Mouse (Mus musculus) embryonic facial prominence, embryonic 13.5 days (tissue): Measurements from ENCODE around the gene Ndufs4. TPM values are rescaled to one million over a fixed set of nuclear protein-coding genes. Genes with fewer than 3 reads are reported as not detected.
"Not testable (repeated sequence)": the region's sequence is repeated elsewhere in the genome, so short reads cannot be mapped to it uniquely, and the experiment has no call there.

Experiments
- ATAC-seq: fragments of 200-750 bp; cut with Nextera tagmentation; 2 replicates; pipeline ENCODE4 v1.8.0; 2017; ENCODE audit warnings: low read depth; ENCODE audit not compliant: insufficient number of reproducible peaks, insufficient read depth, low FRiP score, low TSS enrichment
- H3K27ac ChIP-seq: fragments of 300-500 bp; sonication (generic); 2 replicates; pipeline ENCODE4 v1.5.1; 2015; ENCODE audit warnings: moderate library complexity, mild to moderate bottlenecking, inconsistent platforms
- H3K27me3 ChIP-seq: fragments of 300-500 bp; sonication (generic); 2 replicates; pipeline ENCODE4 v1.6.1; 2015; ENCODE audit warnings: mild to moderate bottlenecking, inconsistent platforms
- H3K36me3 ChIP-seq: fragments of 300-500 bp; sonication (generic); 2 replicates; pipeline ENCODE4 v1.6.1; 2015; ENCODE audit warnings: mild to moderate bottlenecking, inconsistent platforms
- H3K4me1 ChIP-seq: fragments of 300-500 bp; sonication (generic); 2 replicates; pipeline ENCODE4 v1.6.1; 2015; ENCODE audit warnings: inconsistent platforms
- H3K4me2 ChIP-seq: fragments of 300-500 bp; sonication (generic); 2 replicates; pipeline ENCODE4 v1.6.1; 2015; ENCODE audit warnings: moderate library complexity, mild to moderate bottlenecking, inconsistent platforms
- H3K4me3 ChIP-seq: fragments of 300-500 bp; sonication (generic); 2 replicates; pipeline ENCODE4 v1.5.1; 2015; ENCODE audit warnings: mild to moderate bottlenecking, inconsistent platforms
- H3K9ac ChIP-seq: fragments of 300-500 bp; sonication (generic); 2 replicates; pipeline ENCODE4 v1.6.1; 2015; ENCODE audit warnings: mild to moderate bottlenecking, inconsistent platforms
- H3K9me3 ChIP-seq: fragments of 300-500 bp; sonication (generic); 2 replicates; pipeline ENCODE4 v1.6.1; 2016; ENCODE audit warnings: inconsistent platforms
- WGBS: fragments of 180-500 bp; shearing (Covaris S2); methylation state at CpG from one replicate; pipeline ENCODE4 v1.1.7; 2015; ENCODE audit warnings: mixed read lengths; 5-methylcytosine and 5-hydroxymethylcytosine counted together
- polyA plus RNA-seq: library from polyadenylated mRNA; unstranded; fragments of >200 nt; fragmentation: Nextera tagmentation; extraction: Ambion mirVana; gene quantifications from 2 replicates; pipeline ENCODE4 v1.2.1, GENCODE M21; 2015

Ndufs4 gene
- polyA plus RNA-seq, 1 experiment from 2014 or later = 304 TPM

GRCm38 (mm10) chr13:114319136-114319535, 68.9 kb downstream of the Ndufs4 start:
- Histone ChIP-seq H3K36me3 (peaks cover 16% of the 10 kb centered on the region), H3K9ac (no peak overlapping the region), H3K27ac (no peak overlapping the region), H3K9me3 (no peaks in the 10 kb centered on the region), H3K4me1 (no peaks in the 10 kb centered on the region), H3K4me2 (no peak overlapping the region), H3K4me3 (no peak overlapping the region), H3K27me3 (no peaks in the 10 kb centered on the region)
- no peak for ATAC-seq

GRCm38 (mm10) chr13:114315374-114315773, 72.7 kb downstream of the Ndufs4 start:
- ATAC-seq = no peak
- H3K4me1 ChIP-seq = no peaks in the 10 kb centered on the region
- 93% methylated on average over 3 of the region's 3 CpGs for WGBS

DNA sequence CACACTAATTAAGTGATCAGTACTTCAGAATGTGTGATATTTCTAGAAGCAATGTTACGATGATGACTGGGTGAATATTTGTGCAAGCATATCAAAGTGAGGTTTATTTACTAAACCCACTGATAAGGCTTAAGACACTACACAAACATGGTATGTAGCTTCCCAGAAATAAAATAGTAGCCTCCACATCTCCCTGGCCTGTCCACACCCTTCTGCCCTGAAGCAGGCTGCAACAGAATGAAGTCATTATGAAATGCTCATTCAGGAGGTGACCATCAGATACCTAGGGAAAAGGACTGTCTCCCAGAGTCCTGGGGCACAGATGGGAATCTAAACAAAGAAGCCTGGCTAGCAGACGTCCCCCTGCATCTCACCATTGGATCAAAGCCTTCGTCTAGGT, 73.1 kb downstream of the Ndufs4 start:
- no peaks in the 10 kb centered on the region for H3K4me1 ChIP-seq
- WGBS = 73% methylated on average over 3 of the region's 3 CpGs
- no peak overlapping the region for H3K4me3 ChIP-seq
- no peaks in the 10 kb centered on the region for H3K27me3 ChIP-seq
- peaks cover 16% of the 10 kb centered on the region for H3K36me3 ChIP-seq
- H3K9me3 ChIP-seq = no peaks in the 10 kb centered on the region
- H3K4me2 ChIP-seq = no peak overlapping the region
- no peak for ATAC-seq
- H3K9ac ChIP-seq = no peak overlapping the region
- H3K27ac ChIP-seq = no peak overlapping the region

More at GRCm38 (mm10) chr13:114315374-114315773, 72.7 kb downstream of the Ndufs4 start:
- no peaks in the 10 kb centered on the region for H3K27me3 ChIP-seq
- H3K4me3 ChIP-seq = no peak overlapping the region
- no peak overlapping the region for H3K9ac ChIP-seq
- no peak overlapping the region for H3K4me2 ChIP-seq
- H3K36me3 ChIP-seq = peaks cover 16% of the 10 kb centered on the region
- H3K27ac ChIP-seq = no peak overlapping the region
- H3K9me3 ChIP-seq = no peaks in the 10 kb centered on the region

DNA sequence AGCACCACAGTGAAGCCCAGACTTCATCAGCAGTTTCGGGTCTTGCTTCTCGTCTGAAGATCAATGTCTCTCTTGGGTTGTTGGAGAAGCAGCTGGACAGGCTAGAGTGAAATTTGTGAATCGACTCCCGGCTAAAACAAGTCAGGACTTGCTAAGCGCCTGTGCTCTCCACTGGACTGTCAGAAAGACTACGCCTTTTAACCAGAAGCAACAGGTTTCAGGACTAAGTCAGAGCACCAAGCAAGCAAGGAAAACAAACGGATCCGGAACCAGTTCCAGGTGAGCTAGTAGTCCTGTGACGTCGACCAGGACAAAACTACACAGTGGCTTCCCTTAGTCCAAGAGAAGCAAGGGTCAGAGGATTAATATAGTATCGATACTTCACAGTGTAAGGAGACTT, 77.5 kb downstream of the Ndufs4 start:
- Histone ChIP-seq H3K36me3 (peaks cover 6% of the 10 kb centered on the region; the same call in 1 of the 2 replicates), H3K4me3 (no peak overlapping the region), H3K4me1 (no peaks in the 10 kb centered on the region), H3K27me3 (no peaks in the 10 kb centered on the region), H3K27ac (no peak overlapping the region), H3K9ac (no peak overlapping the region), H3K9me3 (no peaks in the 10 kb centered on the region), H3K4me2 (no peak overlapping the region)
- no peak for ATAC-seq
- WGBS = 87% methylated on average over 11 of the region's 11 CpGs

GRCm38 (mm10) chr13:114304684-114305083, 83.4 kb downstream of the Ndufs4 start:
- WGBS = 86% methylated on average over 7 of the region's 7 CpGs
- no peaks in the 10 kb centered on the region for H3K4me1 ChIP-seq

GRCm38 (mm10) chr13:114303466-114304175, 84.4 kb downstream of the Ndufs4 start:
- Histone ChIP-seq H3K27me3 (no peaks in the 10 kb centered on the region), H3K27ac (no peak overlapping the region), H3K9ac (no peak overlapping the region), H3K4me1 (no peaks in the 10 kb centered on the region), H3K9me3 (no peaks in the 10 kb centered on the region), H3K4me2 (no peak overlapping the region), H3K4me3 (no peak overlapping the region), H3K36me3 (peaks cover 10% of the 10 kb centered on the region)
- 90% methylated on average over 4 of the region's 4 CpGs for WGBS
- no peak for ATAC-seq

More at GRCm38 (mm10) chr13:114304684-114305083, 83.4 kb downstream of the Ndufs4 start:
- no peak overlapping the region for H3K27ac ChIP-seq
- no peaks in the 10 kb centered on the region for H3K9me3 ChIP-seq
- H3K9ac ChIP-seq = no peak overlapping the region
- no peak for ATAC-seq
- no peaks in the 10 kb centered on the region for H3K27me3 ChIP-seq
- H3K4me3 ChIP-seq = no peak overlapping the region
- peaks cover 10% of the 10 kb centered on the region for H3K36me3 ChIP-seq
- no peak overlapping the region for H3K4me2 ChIP-seq

DNA sequence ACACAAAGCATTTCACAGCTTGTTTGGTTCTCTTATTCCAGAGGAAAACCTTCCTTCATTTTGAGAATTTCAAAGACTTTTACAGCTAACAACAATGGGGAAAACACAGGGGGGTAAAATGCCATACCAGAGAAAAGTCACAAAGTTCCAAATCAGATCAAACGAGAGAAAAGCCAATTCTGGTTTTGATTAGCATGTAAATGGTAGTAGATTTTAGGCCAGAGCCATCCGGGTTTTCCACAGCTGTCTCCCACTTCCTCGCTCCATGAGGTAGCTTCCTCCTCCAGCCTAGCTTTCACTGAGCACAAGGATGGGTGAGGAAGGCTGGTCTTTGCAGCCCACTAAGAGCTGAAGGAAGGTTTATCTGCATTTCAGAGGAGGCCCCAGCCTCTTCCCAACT, 90.3 kb downstream of the Ndufs4 start:
- Histone ChIP-seq H3K4me2 (no peak overlapping the region), H3K27ac (no peak overlapping the region; the same call in 1 of the 2 replicates), H3K27me3 (no peaks in the 10 kb centered on the region), H3K9me3 (no peaks in the 10 kb centered on the region), H3K4me1 (no peaks in the 10 kb centered on the region), H3K4me3 (no peak overlapping the region), H3K36me3 (no peaks in the 10 kb centered on the region), H3K9ac (no peak overlapping the region)
- 39% methylated on average over 3 of the region's 3 CpGs for WGBS
- ATAC-seq = no peak

DNA sequence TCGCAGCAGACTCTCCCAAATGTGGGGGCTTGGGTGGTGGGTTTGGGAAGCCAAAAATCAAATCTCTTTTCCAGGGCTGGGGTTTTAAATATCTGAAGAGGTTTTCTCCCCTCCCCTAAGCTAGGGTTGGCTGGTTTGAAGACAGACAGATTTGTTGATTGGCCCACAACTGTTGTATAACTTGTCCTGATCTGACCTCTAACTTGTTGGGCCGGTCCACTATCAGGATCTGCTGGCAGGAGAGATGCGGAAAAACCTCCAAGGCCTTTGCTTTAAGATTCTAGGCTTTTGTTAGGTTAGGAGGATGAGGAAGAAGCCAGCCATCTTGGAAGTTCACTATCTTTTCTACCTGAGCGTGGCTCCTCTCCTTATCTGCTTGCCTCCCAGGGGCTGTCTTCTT, 91.5 kb downstream of the Ndufs4 start:
- Histone ChIP-seq H3K36me3 (no peaks in the 10 kb centered on the region), H3K27ac (no peak overlapping the region), H3K9me3 (no peaks in the 10 kb centered on the region), H3K4me1 (no peaks in the 10 kb centered on the region), H3K9ac (no peak overlapping the region), H3K27me3 (no peaks in the 10 kb centered on the region), H3K4me3 (no peak overlapping the region), H3K4me2 (no peak overlapping the region)
- WGBS = 88% methylated on average over 4 of the region's 4 CpGs
- no peak for ATAC-seq

- H3K9me3 ChIP-seq = no peaks in the 10 kb centered on the region
- 91% methylated on average over 1 of the region's 1 CpGs for WGBS
- no peaks in the 10 kb centered on the region for H3K27me3 ChIP-seq
- H3K4me1 ChIP-seq = no peaks in the 10 kb centered on the region
- no peak overlapping the region for H3K9ac ChIP-seq
- H3K36me3 ChIP-seq = peaks cover 34% of the 10 kb centered on the region
- H3K27ac ChIP-seq = no peak overlapping the region
- no peak for ATAC-seq
- no peak overlapping the region for H3K4me2 ChIP-seq
- H3K4me3 ChIP-seq = no peak overlapping the region
Observed at GRCm38 (mm10) chr13:114289411-114289810, 98.6 kb downstream of the Ndufs4 start.

- H3K27ac ChIP-seq = no peak overlapping the region
- H3K4me1 ChIP-seq = no peaks in the 10 kb centered on the region
- peaks cover 40% of the 10 kb centered on the region for H3K36me3 ChIP-seq
- ATAC-seq = no peak
- no peak overlapping the region for H3K9ac ChIP-seq
- no peaks in the 10 kb centered on the region; the same call in 1 of the 2 replicates for H3K9me3 ChIP-seq
- no peaks in the 10 kb centered on the region for H3K27me3 ChIP-seq
- 98% methylated on average over 3 of the region's 3 CpGs for WGBS
- H3K4me2 ChIP-seq = no peak overlapping the region
- no peak overlapping the region for H3K4me3 ChIP-seq
Observed at GRCm38 (mm10) chr13:114288511-114288910, 99.5 kb downstream of the Ndufs4 start.

DNA sequence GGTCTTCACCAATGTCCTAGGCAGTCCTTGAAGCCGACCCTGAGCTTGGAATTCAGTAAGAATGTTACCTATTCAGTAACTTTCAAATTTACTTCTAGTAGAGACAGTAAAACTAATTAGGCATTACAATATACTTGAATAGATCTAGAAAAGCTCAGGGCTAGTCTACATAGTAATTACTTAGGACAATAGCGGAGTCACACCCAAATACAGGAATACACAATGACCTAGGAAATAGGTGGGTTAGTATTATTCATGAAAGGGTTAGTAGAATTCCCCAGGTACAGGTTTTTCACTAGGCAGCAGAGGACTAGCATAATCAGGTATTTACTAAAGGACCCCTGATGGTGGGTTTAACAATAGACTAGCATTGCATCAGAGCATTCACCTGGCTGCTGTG, 109.4 kb downstream of the Ndufs4 start:
- not testable (repeated sequence) for H3K27me3 ChIP-seq, H3K4me2 ChIP-seq

GRCm38 (mm10) chr13:114277277-114277676, 110.8 kb downstream of the Ndufs4 start:
- no peak overlapping the region for H3K27ac ChIP-seq
- no peak overlapping the region for H3K4me3 ChIP-seq
- 95% methylated on average over 5 of the region's 5 CpGs for WGBS
- no peaks in the 10 kb centered on the region for H3K36me3 ChIP-seq
- ATAC-seq = no peak
- no peaks in the 10 kb centered on the region for H3K4me1 ChIP-seq
- no peaks in the 10 kb centered on the region for H3K27me3 ChIP-seq
- H3K9me3 ChIP-seq = no peaks in the 10 kb centered on the region
- H3K9ac ChIP-seq = no peak overlapping the region
- no peak overlapping the region for H3K4me2 ChIP-seq

More for the DNA sequence above, 109.4 kb downstream of the Ndufs4 start:
- ATAC-seq, H3K9me3 ChIP-seq, H3K9ac ChIP-seq, H3K27ac ChIP-seq, H3K36me3 ChIP-seq, H3K4me1 ChIP-seq, H3K4me3 ChIP-seq: not testable (repeated sequence)
- whole genome bisulfite sequencing = 91% methylated on average over 2 of the region's 2 CpGs
